Mouse (Mus musculus) E14TG2a.4 (cell line): ENCODE data around the gene Arhgef1.

Source experiments
- H3K27me3 ChIP-seq: 2 replicates; pipeline ENCODE4 v1.6.1; 2014; ENCODE audit warnings: low read length, control low read depth; ENCODE audit not compliant: insufficient read depth
- H3K36me3 ChIP-seq: 2 replicates; pipeline ENCODE4 v1.6.1; 2014; ENCODE audit warnings: low read length, control low read depth; ENCODE audit not compliant: insufficient read depth
- H3K4me1 ChIP-seq: replicated peaks from 2 replicates; pipeline ENCODE4 v1.6.1; 2014; ENCODE audit warnings: low read depth, low read length, control low read depth
- H3K4me3 ChIP-seq: replicated peaks from 2 replicates; pipeline ENCODE4 v1.5.1; 2014; ENCODE audit warnings: mild to moderate bottlenecking, low read length
- H3K9me3 ChIP-seq: 2 replicates; pipeline ENCODE4 v1.6.1; 2014; ENCODE audit warnings: low read length, control low read depth
- CTCF ChIP-seq: conservative IDR thresholded peaks from 2 replicates; pipeline ENCODE4 v1.5.1; 2014; ENCODE audit warnings: low read length
- NANOG ChIP-seq: IDR thresholded peaks from 2 replicates; pipeline ENCODE4 v1.6.1; 2014; ENCODE audit warnings: borderline replicate concordance, low read length, mixed read lengths
- POU5F1 ChIP-seq: IDR thresholded peaks from 2 replicates; pipeline ENCODE4 v1.6.1; 2014; ENCODE audit warnings: low read length, borderline replicate concordance

Arhgef1 gene

GRCm38 (mm10) chr7:24947316-24948048 is 44.8 kb downstream of the Arhgef1 start:
- Histone ChIP-seq H3K27me3 (peaks cover 100% of the 10 kb centered on the region), H3K4me1 (peaks cover 81% of the 10 kb centered on the region)
- peak; percentile 90 for TF ChIP-seq NANOG
- TF ChIP-seq POU5F1: no peak

GRCm38 (mm10) chr7:24948774-24949173 is 46.1 kb downstream of the Arhgef1 start:
- peaks cover 99% of the 10 kb centered on the region for H3K27me3 ChIP-seq
- TF ChIP-seq POU5F1: no peak
- H3K36me3 ChIP-seq: no peaks in the 10 kb centered on the region

More at GRCm38 (mm10) chr7:24947316-24948048, 44.8 kb downstream of the Arhgef1 start:
- Histone ChIP-seq H3K9me3 (no peaks in the 10 kb centered on the region), H3K36me3 (no peaks in the 10 kb centered on the region), H3K4me3 (peak overlapping the region; percentile 23; the same call in 1 of the 2 replicates)

GRCm38 (mm10) chr7:24949958-24950623 is 47.4 kb downstream of the Arhgef1 start:
- Histone ChIP-seq H3K36me3 (no peaks in the 10 kb centered on the region), H3K27me3 (peaks cover 97% of the 10 kb centered on the region), H3K4me1 (peaks cover 74% of the 10 kb centered on the region), H3K4me3 (no peak overlapping the region; the same call in 1 of the 2 replicates), H3K9me3 (no peaks in the 10 kb centered on the region)
- peak; percentile 91 for TF ChIP-seq CTCF
- no peak for TF ChIP-seq NANOG
- no peak for TF ChIP-seq POU5F1

More at GRCm38 (mm10) chr7:24948774-24949173, 46.1 kb downstream of the Arhgef1 start:
- Histone ChIP-seq H3K4me3 (no peak overlapping the region), H3K4me1 (peaks cover 74% of the 10 kb centered on the region), H3K9me3 (no peaks in the 10 kb centered on the region)

GRCm38 (mm10) chr7:24953966-24954365 is 51.3 kb downstream of the Arhgef1 start:
- no peaks in the 10 kb centered on the region for H3K36me3 ChIP-seq
- H3K4me1 ChIP-seq: peaks cover 51% of the 10 kb centered on the region
- peak overlapping the region; percentile 29; the same call in 1 of the 2 replicates for H3K4me3 ChIP-seq
- H3K27me3 ChIP-seq: peaks cover 82% of the 10 kb centered on the region
- peaks cover 3% of the 10 kb centered on the region; the same call in 1 of the 2 replicates for H3K9me3 ChIP-seq
- TF ChIP-seq POU5F1: no peak
- TF ChIP-seq NANOG: no peak
- TF ChIP-seq CTCF: no peak

- Histone ChIP-seq H3K36me3 (no peaks in the 10 kb centered on the region), H3K9me3 (peaks cover 3% of the 10 kb centered on the region; the same call in 1 of the 2 replicates), H3K4me3 (peak overlapping the region; percentile 63), H3K27me3 (peaks cover 80% of the 10 kb centered on the region), H3K4me1 (peaks cover 49% of the 10 kb centered on the region)
- TF ChIP-seq NANOG: no peak
- no peak for TF ChIP-seq POU5F1
- TF ChIP-seq CTCF: no peak
These were observed 51.7 kb downstream of the Arhgef1 start for GRCm38 (mm10) chr7:24954450-24954849.

GRCm38 (mm10) chr7:24955226-24955625 is 52.5 kb downstream of the Arhgef1 start:
- Histone ChIP-seq H3K36me3 (no peaks in the 10 kb centered on the region), H3K4me3 (peak overlapping the region; percentile 63), H3K9me3 (peaks cover 3% of the 10 kb centered on the region; the same call in 1 of the 2 replicates), H3K4me1 (peaks cover 41% of the 10 kb centered on the region), H3K27me3 (peaks cover 78% of the 10 kb centered on the region)
- TF ChIP-seq NANOG (no peak), CTCF (no peak), POU5F1 (no peak)

GRCm38 (mm10) chr7:24964288-24964687 is 61.6 kb downstream of the Arhgef1 start:
- H3K27me3 ChIP-seq: peaks cover 20% of the 10 kb centered on the region
- peaks cover 14% of the 10 kb centered on the region for H3K4me1 ChIP-seq
- TF ChIP-seq POU5F1: no peak
- no peak for TF ChIP-seq CTCF

GRCm38 (mm10) chr7:24964897-24965535 is 62.3 kb downstream of the Arhgef1 start:
- peaks cover 13% of the 10 kb centered on the region for H3K27me3 ChIP-seq
- peak; percentile 71 for TF ChIP-seq CTCF
- TF ChIP-seq POU5F1: no peak

More at GRCm38 (mm10) chr7:24964288-24964687, 61.6 kb downstream of the Arhgef1 start:
- no peak overlapping the region for H3K4me3 ChIP-seq
- peaks cover 5% of the 10 kb centered on the region; the same call in 1 of the 2 replicates for H3K36me3 ChIP-seq
- no peaks in the 10 kb centered on the region for H3K9me3 ChIP-seq

More at GRCm38 (mm10) chr7:24964897-24965535, 62.3 kb downstream of the Arhgef1 start:
- Histone ChIP-seq H3K9me3 (no peaks in the 10 kb centered on the region), H3K36me3 (peaks cover 11% of the 10 kb centered on the region), H3K4me1 (peaks cover 14% of the 10 kb centered on the region), H3K4me3 (no peak overlapping the region)
